Mouse (Mus musculus) cerebellum, postnatal 25 days (tissue): ENCODE measurements around the gene Rbm17.

ENCODE experiments used
- DNase-seq, 2 experiments: peaks; one replicate each; pipeline ENCODE4 v3.0.0; 2021; ENCODE audit warnings: mixed read lengths in 2 of 2

Gene Rbm17

GRCm38 (mm10) chr2:11587996-11588395 is 16.0 kb downstream of the Rbm17 start:
- no peak for DNase-seq

- DNase-seq = no peak
Observed at GRCm38 (mm10) chr2:11579399-11579798, 24.6 kb downstream of the Rbm17 start.

- DNase-seq = no peak
Observed at GRCm38 (mm10) chr2:11578187-11578586, 25.8 kb downstream of the Rbm17 start.

- DNase-seq = no peak
Observed at GRCm38 (mm10) chr2:11573684-11574083, 30.3 kb downstream of the Rbm17 start.

GRCm38 (mm10) chr2:11571004-11571535 is 32.9 kb downstream of the Rbm17 start:
- no peak for DNase-seq

GRCm38 (mm10) chr2:11568471-11568870 is 35.5 kb downstream of the Rbm17 start:
- DNase-seq = no peak

- DNase-seq = peak in 1 of 2 experiments; percentile 45
Observed at GRCm38 (mm10) chr2:11567781-11568362, 36.1 kb downstream of the Rbm17 start.

- no peak for DNase-seq
Observed at GRCm38 (mm10) chr2:11566898-11567297, 37.1 kb downstream of the Rbm17 start.

- DNase-seq = no peak
Observed at GRCm38 (mm10) chr2:11566241-11566640, 37.7 kb downstream of the Rbm17 start.

- DNase-seq = no peak
Observed at GRCm38 (mm10) chr2:11564768-11565167, 39.2 kb downstream of the Rbm17 start.

- DNase-seq = no peak
Observed at GRCm38 (mm10) chr2:11563256-11563655, 40.7 kb downstream of the Rbm17 start.

GRCm38 (mm10) chr2:11558654-11559053 is 45.3 kb downstream of the Rbm17 start:
- DNase-seq = no peak

GRCm38 (mm10) chr2:11557244-11557643 is 46.7 kb downstream of the Rbm17 start:
- DNase-seq = no peak

GRCm38 (mm10) chr2:11555316-11555715 is 48.6 kb downstream of the Rbm17 start:
- no peak for DNase-seq

- DNase-seq = peak; percentile 68 to 79
Observed at GRCm38 (mm10) chr2:11553471-11554400, 50.2 kb downstream of the Rbm17 start, which contains the start of gene Pfkfb3. Gene Pfkfb3 (minus strand): TSS chr2:11554077.

- peak in 1 of 2 experiments; percentile 45 for DNase-seq
Observed at GRCm38 (mm10) chr2:11552966-11553451, 50.9 kb downstream of the Rbm17 start.

GRCm38 (mm10) chr2:11552297-11552821 is 51.6 kb downstream of the Rbm17 start:
- DNase-seq = no peak

- no peak for DNase-seq
Observed at GRCm38 (mm10) chr2:11551726-11552125, 52.2 kb downstream of the Rbm17 start.

- DNase-seq = no peak
Observed at GRCm38 (mm10) chr2:11548508-11548907, 55.4 kb downstream of the Rbm17 start.

- DNase-seq = peak in 1 of 2 experiments; percentile 21
Observed at GRCm38 (mm10) chr2:11547609-11548008, 56.3 kb downstream of the Rbm17 start.

- no peak for DNase-seq
Observed at GRCm38 (mm10) chr2:11546091-11546490, 57.9 kb downstream of the Rbm17 start.

- no peak for DNase-seq
Observed at GRCm38 (mm10) chr2:11545380-11545779, 58.6 kb downstream of the Rbm17 start.

GRCm38 (mm10) chr2:11544342-11544741 is 59.6 kb downstream of the Rbm17 start:
- DNase-seq = no peak
